Mouse (Mus musculus): Measurements from ENCODE around the gene Gm11096. TPM values are rescaled to one million over a fixed set of nuclear protein-coding genes. Genes with fewer than 3 reads are reported as not detected.
A peak's percentile ranks its signal among the peaks of the same experiment; 100 is the strongest.

The Gm11096 gene
- not detected for total RNA-seq (2022)

GRCm38 (mm10) chr17:81441463-81441862 is at the start of gene Gm11096:
Gene Gm11096 (plus strand): TSS chr17:81441763.
- no peak for DNase-seq (ENCODE audit: low spot score in 2 of 2)

GRCm38 (mm10) chr17:81393040-81393439 is 48.5 kb upstream of the Gm11096 start:
- DNase-seq (ENCODE audit: low spot score in 2 of 2), result no peak

- no peak for DNase-seq (ENCODE audit: low spot score in 2 of 2)
Measured at GRCm38 (mm10) chr17:81394124-81394523, 47.4 kb upstream of the Gm11096 start.

- no peak for DNase-seq (ENCODE audit: low spot score in 2 of 2)
Measured at GRCm38 (mm10) chr17:81397434-81397833, 44.1 kb upstream of the Gm11096 start.

DNA sequence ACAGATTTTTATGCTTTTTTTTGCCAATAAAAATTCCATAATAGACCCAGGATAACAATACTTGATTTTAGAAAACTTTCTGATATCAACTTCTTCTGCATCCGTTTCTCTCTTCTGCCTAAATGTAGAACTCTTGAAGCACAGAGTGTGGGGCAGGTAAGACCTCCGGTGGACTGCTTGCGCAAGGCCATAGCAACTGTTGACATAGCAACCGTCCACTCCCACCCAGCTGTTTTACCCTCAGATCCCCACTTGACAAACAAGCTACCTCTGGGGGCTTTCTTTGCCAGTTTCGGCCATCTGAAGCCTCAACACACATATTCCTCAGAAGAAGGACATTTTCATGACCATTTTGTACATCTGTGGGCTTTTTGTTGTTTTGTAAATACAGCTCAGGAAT is 41.2 kb upstream of the Gm11096 start:
- DNase-seq (ENCODE audit: low spot score in 2 of 2), result no peak

GRCm38 (mm10) chr17:81402636-81403035 is 38.9 kb upstream of the Gm11096 start:
- peak; percentile 69 to 76 for DNase-seq (ENCODE audit: low spot score in 2 of 2)

- DNase-seq (ENCODE audit: low spot score in 2 of 2), result no peak
Measured at GRCm38 (mm10) chr17:81403121-81403520, 38.4 kb upstream of the Gm11096 start.

DNA sequence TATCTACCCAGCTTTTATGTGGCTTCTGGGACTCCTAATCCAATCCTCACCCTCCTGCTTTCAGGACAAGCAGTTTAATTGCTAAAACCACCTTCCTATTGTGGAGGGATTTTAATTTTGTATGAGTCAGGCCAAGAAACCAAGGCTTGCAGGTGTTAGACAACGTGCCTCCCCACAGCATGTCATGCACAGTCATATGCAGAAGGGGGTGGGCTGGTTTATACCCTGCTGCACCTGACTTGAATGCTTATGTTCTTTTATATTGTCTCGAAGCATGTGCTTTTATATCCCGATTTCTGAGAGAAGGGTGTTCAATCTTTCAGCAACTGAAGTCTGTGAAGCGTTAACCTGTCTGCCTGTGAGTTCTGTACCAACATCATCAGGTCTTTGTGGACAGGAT is 37.3 kb upstream of the Gm11096 start:
- DNase-seq (ENCODE audit: low spot score in 2 of 2), result no peak

DNA sequence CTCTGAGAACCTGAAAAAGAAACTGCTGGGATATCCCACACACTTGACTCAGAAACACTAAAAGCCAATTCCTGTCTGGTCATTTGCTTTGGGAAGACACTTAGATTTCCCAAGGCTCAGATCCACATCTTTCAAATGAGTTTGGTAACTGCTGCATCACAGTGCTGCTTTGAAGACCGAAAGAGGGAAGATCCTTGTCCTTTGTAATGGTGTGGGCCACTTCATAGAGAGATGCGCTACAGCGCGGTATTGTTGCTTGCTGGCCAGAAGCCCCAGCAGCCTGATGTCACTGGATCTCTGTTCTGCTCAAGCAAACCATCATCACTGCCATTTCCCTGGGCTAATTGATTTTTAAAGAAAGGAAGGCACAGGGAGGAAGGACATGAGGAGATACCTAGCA is 28.8 kb upstream of the Gm11096 start:
- DNase-seq (ENCODE audit: low spot score in 2 of 2), result no peak

- DNase-seq (ENCODE audit: low spot score in 2 of 2), result no peak
Measured at GRCm38 (mm10) chr17:81416361-81417114, 25.0 kb upstream of the Gm11096 start.

GRCm38 (mm10) chr17:81419802-81420459 is 21.6 kb upstream of the Gm11096 start:
- peak; percentile 42 to 54 for DNase-seq (ENCODE audit: low spot score in 2 of 2)

- no peak for DNase-seq (ENCODE audit: low spot score in 2 of 2)
Measured at GRCm38 (mm10) chr17:81424256-81424912, 17.2 kb upstream of the Gm11096 start.

DNA sequence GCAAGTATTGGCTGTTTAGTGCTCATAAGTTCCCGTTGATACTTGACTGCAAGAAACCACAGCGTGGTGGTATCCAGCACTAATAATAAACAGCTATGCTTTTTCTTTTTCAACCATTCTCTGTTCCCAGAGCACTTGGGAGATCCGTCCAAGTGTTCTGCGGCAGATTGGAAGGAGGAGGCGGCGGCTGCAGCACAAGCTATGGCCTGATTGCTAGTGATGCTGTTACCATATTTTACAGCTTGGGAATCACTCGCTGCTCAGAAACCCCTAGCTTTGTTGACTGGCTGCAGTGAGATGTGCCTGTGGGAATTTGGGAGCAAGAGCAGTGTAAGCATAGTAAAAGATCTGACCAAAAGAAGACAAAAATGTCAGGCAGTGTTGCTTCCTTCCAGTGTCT is 14.3 kb upstream of the Gm11096 start:
- DNase-seq (ENCODE audit: low spot score in 2 of 2), result peak; percentile 65 to 68

DNA sequence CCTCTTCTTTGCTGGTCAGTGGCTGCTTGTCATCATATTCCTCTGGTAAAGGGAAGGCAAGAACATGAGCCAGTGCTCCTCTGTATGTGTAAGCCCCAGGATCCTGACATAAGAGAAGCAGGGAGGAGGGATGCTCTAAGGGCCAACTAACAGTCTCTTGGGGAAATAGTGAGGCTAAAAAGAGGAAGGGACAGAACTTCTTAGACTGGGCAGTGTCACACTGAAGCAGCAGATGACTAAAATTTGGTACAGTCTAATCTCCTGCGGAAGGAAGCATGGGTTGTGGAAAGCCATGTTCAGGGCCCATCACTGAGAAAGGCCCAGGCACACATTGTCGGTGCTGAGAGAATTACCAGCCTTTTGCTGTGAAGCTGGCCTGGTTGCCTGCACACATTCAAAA is 8.8 kb upstream of the Gm11096 start:
- DNase-seq (ENCODE audit: low spot score in 2 of 2), result no peak

DNA sequence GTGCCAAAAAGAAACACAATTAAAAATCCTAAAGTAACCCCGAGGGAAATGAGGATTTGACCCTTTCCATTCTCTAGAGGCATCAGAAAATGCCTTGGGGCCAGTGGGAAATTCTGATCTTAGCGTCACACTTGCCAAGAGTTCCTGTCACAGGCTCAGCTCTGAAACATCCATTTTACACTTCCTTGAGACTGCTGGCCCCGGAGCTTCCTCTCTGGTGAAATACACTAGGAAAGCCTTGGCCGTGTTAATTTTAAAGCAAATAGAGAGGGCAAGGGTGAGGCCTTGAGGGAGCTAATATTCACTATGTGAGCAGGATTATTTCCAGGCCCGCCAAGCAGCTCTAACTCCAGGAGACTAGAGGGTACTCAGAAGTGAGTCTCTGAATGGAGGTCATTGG is 8.4 kb upstream of the Gm11096 start:
- no peak for DNase-seq (ENCODE audit: low spot score in 2 of 2)

- DNase-seq (ENCODE audit: low spot score in 2 of 2), result no peak
Measured at GRCm38 (mm10) chr17:81455269-81455668, 13.7 kb downstream of the Gm11096 start.

GRCm38 (mm10) chr17:81455977-81456376 is 14.4 kb downstream of the Gm11096 start:
- no peak for DNase-seq (ENCODE audit: low spot score in 2 of 2)

GRCm38 (mm10) chr17:81459379-81459778 is 17.8 kb downstream of the Gm11096 start:
- no peak for DNase-seq (ENCODE audit: low spot score in 2 of 2)

GRCm38 (mm10) chr17:81468941-81469340 is 27.4 kb downstream of the Gm11096 start:
- no peak for DNase-seq (ENCODE audit: low spot score in 2 of 2)

- DNase-seq (ENCODE audit: low spot score in 2 of 2), result no peak
Measured at GRCm38 (mm10) chr17:81473363-81473762, 31.8 kb downstream of the Gm11096 start.

DNA sequence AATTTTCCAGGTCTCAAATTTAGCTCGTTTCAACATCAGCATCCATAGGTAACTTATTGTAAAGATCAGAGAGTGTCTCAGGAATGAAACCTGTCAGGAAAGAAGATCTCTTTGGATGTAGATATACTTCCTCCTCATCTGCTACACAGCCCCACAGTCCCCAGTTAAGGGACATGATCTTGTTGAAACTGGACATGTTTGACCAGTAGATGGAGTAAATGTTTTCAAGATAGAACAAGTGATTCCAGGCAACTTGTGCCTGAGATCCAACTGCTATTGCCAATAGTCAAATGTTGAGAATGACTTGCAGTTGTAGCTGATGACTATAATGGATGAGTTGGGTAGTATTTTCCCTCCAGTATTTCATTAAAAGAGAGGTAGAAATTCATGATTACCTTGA is 35.9 kb downstream of the Gm11096 start:
- no peak for DNase-seq (ENCODE audit: low spot score in 2 of 2)

DNA sequence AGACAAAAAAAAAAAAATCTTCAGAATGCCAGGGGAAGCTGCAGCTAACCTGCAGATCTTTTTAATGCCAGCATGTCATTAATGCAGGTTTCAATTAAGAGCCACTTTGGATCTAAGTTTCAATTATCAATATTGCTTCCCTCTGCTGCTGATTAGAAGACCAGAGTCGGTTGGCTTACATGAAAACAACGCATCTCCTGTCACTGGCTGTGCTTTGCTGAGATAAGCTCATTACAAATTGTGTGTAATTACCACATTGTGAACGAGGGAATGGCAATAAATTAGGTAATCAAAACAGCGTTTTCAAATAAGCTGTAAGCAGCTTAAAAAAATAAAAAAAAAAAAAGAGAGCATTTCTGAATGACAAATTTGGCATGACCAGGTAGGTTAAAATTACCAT is 38.2 kb downstream of the Gm11096 start:
- no peak for DNase-seq (ENCODE audit: low spot score in 2 of 2)

Measured in layer of hippocampus, adult 8-10 months (tissue).